Mouse (Mus musculus): ENCODE results near the gene Olfr1426.
"Not testable (repeated sequence)": the region's sequence is repeated elsewhere in the genome, so short reads cannot be mapped to it uniquely, and the experiment has no call there.

The Olfr1426 gene

GRCm38 (mm10) chr19:12091913-12092312 lies at the start of gene Olfr1426:
TSS of gene Olfr1426 (minus strand) at chr19:12092013.
- DNase-seq (ENCODE audit: low spot score in 2 of 2), result no peak

GRCm38 (mm10) chr19:12134289-12134688 lies 42.5 kb upstream of the Olfr1426 start:
- DNase-seq (ENCODE audit: low spot score in 2 of 2), result no peak

- DNase-seq (ENCODE audit: low spot score in 2 of 2), result no peak
These were observed 31.3 kb upstream of the Olfr1426 start, which contains the start of gene Olfr76 for GRCm38 (mm10) chr19:12123103-12123502. TSS of gene Olfr76 (minus strand) at chr19:12123203.

GRCm38 (mm10) chr19:12116464-12116863 lies 24.7 kb upstream of the Olfr1426 start:
- DNase-seq (ENCODE audit: low spot score in 2 of 2), result no peak

GRCm38 (mm10) chr19:12115797-12116196 lies 24.0 kb upstream of the Olfr1426 start, which contains the start of gene Olfr1428:
TSS of gene Olfr1428 (minus strand) at chr19:12115897.
- DNase-seq (ENCODE audit: low spot score in 2 of 2), result no peak

- no peak for DNase-seq (ENCODE audit: low spot score in 2 of 2)
These were observed 22.0 kb upstream of the Olfr1426 start for GRCm38 (mm10) chr19:12113807-12114206.

- no peak for DNase-seq (ENCODE audit: low spot score in 2 of 2)
These were observed 12.7 kb upstream of the Olfr1426 start for GRCm38 (mm10) chr19:12104541-12104940.

GRCm38 (mm10) chr19:12103234-12103633 lies 11.4 kb upstream of the Olfr1426 start, which contains the start of gene Olfr1427:
TSS of gene Olfr1427 (minus strand) at chr19:12103334.
- no peak for DNase-seq (ENCODE audit: low spot score in 2 of 2)

GRCm38 (mm10) chr19:12077631-12078030 lies 14.2 kb downstream of the Olfr1426 start, which contains the start of gene Olfr1425:
TSS of gene Olfr1425 (minus strand) at chr19:12077731.
- not testable (repeated sequence) for DNase-seq (ENCODE audit: low spot score in 2 of 2)

- DNase-seq (ENCODE audit: low spot score in 2 of 2), result not testable (repeated sequence)
These were observed 22.3 kb downstream of the Olfr1426 start for GRCm38 (mm10) chr19:12069546-12069945.

- not testable (repeated sequence) for DNase-seq (ENCODE audit: low spot score in 2 of 2)
These were observed 24.0 kb downstream of the Olfr1426 start for GRCm38 (mm10) chr19:12067806-12068205.

GRCm38 (mm10) chr19:12062582-12062981 lies 29.2 kb downstream of the Olfr1426 start, which contains the start of gene Olfr1424:
TSS of gene Olfr1424 (minus strand) at chr19:12062682.
- not testable (repeated sequence) for DNase-seq (ENCODE audit: low spot score in 2 of 2)

- no peak for DNase-seq (ENCODE audit: low spot score in 2 of 2)
These were observed 48.6 kb downstream of the Olfr1426 start for GRCm38 (mm10) chr19:12043163-12043562.

GRCm38 (mm10) chr19:12041217-12041616 lies 50.6 kb downstream of the Olfr1426 start, which contains the start of gene Olfr1423:
TSS of gene Olfr1423 (minus strand) at chr19:12041317.
- DNase-seq (ENCODE audit: low spot score in 2 of 2), result no peak

- DNase-seq (ENCODE audit: low spot score in 2 of 2), result no peak
These were observed 54.1 kb downstream of the Olfr1426 start for GRCm38 (mm10) chr19:12037727-12038126.

Data from urinary bladder, adult 18-20 months (tissue).